Mouse (Mus musculus) regulatory T cell (primary cell): ENCODE measurements around the gene Itprid1.

ENCODE experiments used
- in situ Hi-C: fragments of 300-600 bp; cut with MboI, MseI; formaldehyde crosslinking; loops from one replicate; pipeline ENCODE4 v1.15.1; 2025; ENCODE audit warnings: high pct_unique_total_duplicates

The Itprid1 gene

GRCm38 (mm10) chr6:55887598-55887997 lies 50.9 kb downstream of the Itprid1 start:
- in situ Hi-C loops: no loop called here

GRCm38 (mm10) chr6:55901568-55902328 lies 65.1 kb downstream of the Itprid1 start:
- in situ Hi-C loops: no loop called here

DNA sequence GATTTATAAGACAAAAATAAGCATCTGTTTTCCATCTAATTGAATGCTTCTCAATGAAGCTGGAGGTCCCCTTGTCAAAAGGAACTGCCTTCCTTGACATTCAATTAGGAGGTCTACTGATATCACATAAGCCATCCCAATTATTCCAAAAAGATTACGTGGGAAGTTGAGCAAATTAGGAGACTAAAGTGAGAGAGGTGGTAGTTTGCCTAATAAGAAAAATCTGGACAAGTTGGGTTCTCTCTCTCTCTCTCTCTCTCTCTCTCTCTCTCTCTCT lies 65.6 kb downstream of the Itprid1 start:
- in situ Hi-C loops: no loop called here

DNA sequence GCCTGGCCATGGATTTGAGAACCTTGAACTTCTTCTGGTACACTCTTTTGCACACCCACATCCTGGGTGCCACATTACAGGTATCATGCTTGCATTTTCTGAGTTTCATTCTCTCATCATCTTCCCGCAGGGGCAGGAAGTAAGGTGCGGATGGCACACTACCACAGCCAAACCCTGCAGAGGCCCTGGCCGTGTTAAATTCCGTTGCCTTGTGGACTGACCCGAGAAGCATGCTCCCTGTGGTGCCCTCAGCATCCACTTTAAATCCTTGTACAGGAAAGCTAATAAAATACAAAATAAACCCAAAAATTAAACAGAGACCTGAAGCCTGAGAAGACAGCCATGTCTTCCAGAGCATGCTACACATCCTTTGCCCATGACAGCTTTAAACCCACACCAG lies 82.5 kb downstream of the Itprid1 start:
- in situ Hi-C loops: no loop called here

DNA sequence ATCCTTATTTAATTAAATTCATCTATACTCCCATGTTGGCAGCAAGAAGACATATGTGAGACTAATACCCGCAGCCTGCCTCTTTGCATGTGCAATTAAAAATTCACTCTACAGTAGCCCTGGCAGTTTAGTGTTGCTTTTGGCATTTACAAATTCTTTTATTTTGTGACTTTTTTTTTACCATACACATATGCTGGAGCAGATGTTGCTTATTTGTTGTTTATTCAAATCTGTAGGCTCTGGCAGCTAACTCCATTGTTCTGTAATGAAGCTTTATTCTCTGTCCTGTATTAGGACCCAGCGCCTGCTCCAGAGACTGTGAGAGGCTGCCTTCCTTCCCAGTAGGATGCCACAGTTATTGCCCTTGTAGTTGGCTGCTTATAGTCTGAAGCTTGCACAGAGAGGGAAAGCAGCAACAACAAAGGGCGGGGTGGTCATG lies 83.6 kb downstream of the Itprid1 start:
- in situ Hi-C loops: no loop called here

DNA sequence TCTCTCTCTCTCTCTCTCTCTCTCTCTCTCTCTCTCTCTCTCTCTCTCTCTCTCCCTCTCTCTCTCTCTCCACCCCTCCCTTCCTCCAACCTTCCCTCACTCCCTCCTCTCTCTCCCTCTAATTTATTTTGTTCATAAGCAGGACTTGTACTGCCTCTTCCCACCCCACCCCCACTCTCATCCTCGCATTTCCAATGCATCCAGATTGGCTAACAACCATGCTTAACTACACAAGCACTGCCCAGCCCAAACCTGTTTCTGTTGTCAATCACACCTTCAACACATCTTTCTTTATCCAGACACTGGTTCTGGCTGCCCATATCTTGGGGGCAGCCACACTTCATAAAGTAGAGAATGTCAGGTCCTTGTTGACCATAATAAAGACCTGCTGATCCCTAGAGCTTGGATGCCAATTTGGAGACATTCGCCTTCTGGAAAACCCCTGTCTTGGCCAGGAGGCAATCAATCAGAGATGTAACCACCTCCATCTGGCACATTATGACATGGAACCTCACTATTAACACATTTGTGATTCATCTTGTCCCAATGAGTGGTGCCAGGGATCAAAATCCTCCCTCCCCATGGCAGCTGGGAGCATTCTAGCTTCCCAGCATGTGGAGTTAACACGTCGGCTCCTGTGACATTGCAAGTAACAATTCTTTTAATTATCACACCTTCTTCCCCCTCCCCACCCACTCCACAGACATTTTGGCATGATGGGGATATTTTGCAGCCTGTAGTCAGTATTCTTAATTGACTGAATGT lies 84.4 kb downstream of the Itprid1 start:
- in situ Hi-C loops: no loop called here

- in situ Hi-C loops: loop anchor here (10.0 kb wide), 1 partner anchor 1410 kb away; no protein-coding TSS in a partner anchor
Measured at GRCm38 (mm10) chr6:55944709-55945108, 108.0 kb downstream of the Itprid1 start.

DNA sequence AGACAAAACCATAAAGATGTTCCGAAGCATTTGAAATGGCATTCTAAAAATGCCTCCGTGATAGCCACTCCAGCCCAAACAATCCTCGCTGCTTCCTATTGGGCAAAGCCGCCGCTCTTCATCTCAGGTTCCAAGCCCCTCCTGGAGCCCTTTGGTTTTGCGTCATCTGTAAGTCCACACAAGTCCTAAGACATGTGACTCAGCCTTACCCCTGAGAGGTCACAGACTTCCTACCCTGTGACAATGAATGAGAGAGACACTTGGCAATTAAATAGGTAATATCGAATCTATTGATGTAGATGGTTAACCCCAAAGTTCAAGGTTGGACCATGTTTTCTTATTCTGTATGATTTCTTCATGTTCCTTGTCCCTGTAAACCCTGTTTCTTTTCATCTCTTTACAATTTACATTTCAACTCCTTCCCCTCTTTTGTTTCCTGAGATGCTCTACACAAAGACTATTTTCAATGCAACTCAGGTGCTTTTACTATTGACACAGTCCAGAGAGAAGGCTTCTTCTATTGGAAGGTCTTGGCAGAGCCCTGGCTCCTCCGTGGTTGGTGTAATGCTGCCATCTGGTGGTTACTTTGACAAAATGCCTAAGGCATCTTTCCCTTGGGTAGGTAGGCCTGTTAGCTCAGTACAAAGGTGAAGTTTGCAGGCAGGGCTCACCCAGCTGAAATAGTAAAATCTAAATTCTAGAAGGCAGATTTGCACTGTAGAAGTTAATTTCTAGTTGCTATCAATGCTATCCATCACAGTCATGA lies 113.8 kb downstream of the Itprid1 start:
- in situ Hi-C loops: loop anchor here (5.0 kb wide), 1 partner anchor 433 kb away; no protein-coding TSS in a partner anchor

DNA sequence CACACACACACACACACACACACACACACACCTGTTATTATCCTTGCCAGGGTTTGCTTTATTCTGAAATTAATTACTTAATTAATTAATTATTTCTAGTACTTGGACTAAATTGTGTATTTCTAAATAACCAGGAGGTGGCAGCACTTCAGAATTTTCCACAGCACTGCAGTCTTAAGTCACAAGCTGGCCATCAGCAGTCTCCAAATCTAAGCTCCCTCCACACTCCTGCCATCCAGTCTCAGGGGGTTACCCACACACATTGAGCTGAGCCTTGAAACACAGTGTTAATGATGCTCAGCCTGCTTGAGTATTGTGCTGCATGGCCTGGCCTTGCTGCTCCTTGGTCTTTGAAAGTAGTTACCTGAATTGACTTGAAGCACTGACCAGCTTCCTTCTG lies 136.3 kb downstream of the Itprid1 start:
- in situ Hi-C loops: no loop called here

DNA sequence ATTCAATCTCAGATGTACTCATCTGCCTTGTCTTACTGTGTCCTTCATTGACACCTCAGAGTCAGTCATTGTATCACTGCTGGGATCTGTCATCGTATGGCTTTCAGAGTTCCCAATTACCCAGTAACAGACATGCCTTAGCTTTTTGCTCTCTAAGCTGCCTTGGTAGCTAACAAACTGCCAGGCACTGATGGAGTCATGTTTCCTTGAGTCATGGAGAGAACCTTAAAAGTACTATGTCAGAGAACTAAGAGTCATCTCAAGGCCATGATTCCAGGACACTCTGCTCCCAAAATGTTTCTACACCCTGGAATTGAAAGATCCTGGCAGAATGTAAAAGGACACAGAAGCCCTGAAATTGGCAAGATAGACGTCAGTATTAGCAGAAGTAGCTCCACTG lies 143.1 kb downstream of the Itprid1 start:
- in situ Hi-C loops: no loop called here

GRCm38 (mm10) chr6:56008711-56009110 lies 172.0 kb downstream of the Itprid1 start:
- in situ Hi-C loops: no loop called here

- in situ Hi-C loops: no loop called here
Measured at GRCm38 (mm10) chr6:56012384-56012783, 175.7 kb downstream of the Itprid1 start.

DNA sequence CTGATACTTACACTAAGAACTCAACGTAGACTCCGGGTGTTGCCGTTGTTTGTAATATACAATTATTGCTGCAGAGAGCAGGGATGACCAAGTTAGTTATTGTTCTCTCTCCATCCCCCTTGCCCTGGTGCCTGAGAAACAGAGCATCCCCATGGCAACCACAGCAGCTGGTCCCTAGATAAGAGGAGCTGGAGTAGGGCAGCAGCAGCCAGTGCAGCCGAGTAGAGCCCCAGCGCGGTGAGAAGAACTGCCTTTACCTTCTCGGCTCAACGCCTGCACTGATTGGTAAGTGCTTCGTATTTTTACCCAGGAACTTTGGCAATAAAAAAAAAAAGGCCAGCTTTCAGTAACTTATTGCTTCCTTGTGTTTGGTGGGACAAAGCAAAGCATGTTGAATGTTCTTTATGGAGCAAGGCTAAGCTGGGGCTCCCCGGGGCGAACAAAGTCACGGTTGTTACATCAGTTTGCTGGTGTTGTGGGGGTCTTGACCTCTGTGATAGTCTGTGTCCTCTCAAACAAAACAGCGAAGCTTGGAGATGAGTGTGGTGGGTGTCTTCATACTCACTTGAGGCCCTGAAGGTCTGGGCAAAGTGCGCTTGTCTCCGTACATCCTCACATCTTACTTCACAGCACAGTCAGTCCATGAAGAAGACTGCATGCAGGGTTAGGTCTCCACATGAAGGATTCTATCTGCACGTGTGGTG lies 180.7 kb downstream of the Itprid1 start, which contains the start of gene Ppp1r17:
Gene Ppp1r17 (plus strand): TSS at position 207 of the 704 bp plus-strand sequence.
- in situ Hi-C loops: no loop called here

- in situ Hi-C loops: loop anchor here (10.0 kb wide), 1 partner anchor 805 kb away; no protein-coding TSS in a partner anchor
Measured at GRCm38 (mm10) chr6:56019632-56020031, 182.9 kb downstream of the Itprid1 start.

GRCm38 (mm10) chr6:56025533-56025932 lies 188.8 kb downstream of the Itprid1 start:
- in situ Hi-C loops: loop anchor here (10.0 kb wide), 1 partner anchor 799 kb away; no protein-coding TSS in a partner anchor

DNA sequence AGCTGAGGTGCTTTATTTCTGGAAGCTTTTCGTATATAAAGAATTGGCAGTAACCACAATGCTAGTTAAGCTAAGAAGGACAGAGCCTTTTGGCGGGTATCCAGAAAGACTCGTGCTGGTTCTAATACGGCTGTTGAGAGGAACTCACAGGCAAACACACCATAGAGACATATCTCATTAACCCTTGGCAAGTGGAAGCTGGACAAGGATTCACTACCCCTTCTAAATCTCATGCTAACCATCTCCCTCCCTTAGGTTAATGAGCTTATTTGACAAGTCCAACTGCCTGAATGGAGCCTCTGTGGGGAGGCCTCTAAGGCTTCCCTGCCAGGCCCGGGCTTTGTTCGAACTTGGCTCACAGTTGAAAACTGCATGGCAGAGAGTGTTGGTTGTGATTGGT lies 190.6 kb downstream of the Itprid1 start:
- in situ Hi-C loops: loop anchor here (10.0 kb wide), 1 partner anchor 797 kb away; no protein-coding TSS in a partner anchor

GRCm38 (mm10) chr6:56027966-56028365 lies 191.3 kb downstream of the Itprid1 start:
- in situ Hi-C loops: loop anchor here (10.0 kb wide), 1 partner anchor 797 kb away; no protein-coding TSS in a partner anchor
